Mouse (Mus musculus): ENCODE data around the gene Dyrk1a. TPM values are rescaled to one million over a fixed set of nuclear protein-coding genes. Genes with fewer than 3 reads are reported as not detected.

Gene Dyrk1a
- total RNA-seq, 2 experiments from 2014 or later: 61.3 to 71.5 TPM

GRCm38 (mm10) chr16:94588974-94589373 lies 19.2 kb downstream of the Dyrk1a start:
- no peak for DNase-seq (ENCODE audit: low spot score in 2 of 2)

GRCm38 (mm10) chr16:94589648-94590047 lies 19.8 kb downstream of the Dyrk1a start:
- no peak for DNase-seq (ENCODE audit: low spot score in 2 of 2)

- DNase-seq (ENCODE audit: low spot score in 2 of 2): no peak
These were observed 20.4 kb downstream of the Dyrk1a start for GRCm38 (mm10) chr16:94590214-94590613.

- no peak for DNase-seq (ENCODE audit: low spot score in 2 of 2)
These were observed 21.2 kb downstream of the Dyrk1a start for GRCm38 (mm10) chr16:94590977-94591376.

GRCm38 (mm10) chr16:94591536-94591935 lies 21.7 kb downstream of the Dyrk1a start:
- no peak for DNase-seq (ENCODE audit: low spot score in 2 of 2)

- no peak for DNase-seq (ENCODE audit: low spot score in 2 of 2)
These were observed 26.8 kb downstream of the Dyrk1a start for GRCm38 (mm10) chr16:94596633-94597032.

- no peak for DNase-seq (ENCODE audit: low spot score in 2 of 2)
These were observed 27.8 kb downstream of the Dyrk1a start for GRCm38 (mm10) chr16:94597640-94598039.

- DNase-seq (ENCODE audit: low spot score in 2 of 2): no peak
These were observed 30.3 kb downstream of the Dyrk1a start for GRCm38 (mm10) chr16:94599977-94600724.

GRCm38 (mm10) chr16:94601089-94601488 lies 31.3 kb downstream of the Dyrk1a start:
- DNase-seq (ENCODE audit: low spot score in 2 of 2): peak in 1 of 2 experiments; percentile 5

- peak; percentile 31 to 49 for DNase-seq (ENCODE audit: low spot score in 2 of 2)
These were observed 31.7 kb downstream of the Dyrk1a start for GRCm38 (mm10) chr16:94601540-94601953.

GRCm38 (mm10) chr16:94602188-94602587 lies 32.4 kb downstream of the Dyrk1a start:
- DNase-seq (ENCODE audit: low spot score in 2 of 2): no peak

GRCm38 (mm10) chr16:94602730-94603129 lies 32.9 kb downstream of the Dyrk1a start:
- no peak for DNase-seq (ENCODE audit: low spot score in 2 of 2)

- DNase-seq (ENCODE audit: low spot score in 2 of 2): no peak
These were observed 36.4 kb downstream of the Dyrk1a start for GRCm38 (mm10) chr16:94606169-94606568.

- no peak for DNase-seq (ENCODE audit: low spot score in 2 of 2)
These were observed 37.7 kb downstream of the Dyrk1a start for GRCm38 (mm10) chr16:94607468-94607867.

- peak in 1 of 2 experiments; percentile 10 for DNase-seq (ENCODE audit: low spot score in 2 of 2)
These were observed 39.1 kb downstream of the Dyrk1a start for GRCm38 (mm10) chr16:94608706-94609594.

GRCm38 (mm10) chr16:94612573-94612972 lies 42.8 kb downstream of the Dyrk1a start:
- DNase-seq (ENCODE audit: low spot score in 2 of 2): no peak

- DNase-seq (ENCODE audit: low spot score in 2 of 2): no peak
These were observed 47.4 kb downstream of the Dyrk1a start for GRCm38 (mm10) chr16:94617255-94617654.

- peak; percentile 51 to 63 for DNase-seq (ENCODE audit: low spot score in 2 of 2)
These were observed 48.7 kb downstream of the Dyrk1a start for GRCm38 (mm10) chr16:94618543-94618942.

GRCm38 (mm10) chr16:94619301-94619700 lies 49.5 kb downstream of the Dyrk1a start:
- no peak for DNase-seq (ENCODE audit: low spot score in 2 of 2)

- no peak for DNase-seq (ENCODE audit: low spot score in 2 of 2)
These were observed 55.1 kb downstream of the Dyrk1a start for GRCm38 (mm10) chr16:94624871-94625270.

- DNase-seq (ENCODE audit: low spot score in 2 of 2): no peak
These were observed 55.8 kb downstream of the Dyrk1a start for GRCm38 (mm10) chr16:94625639-94626038.

- no peak for DNase-seq (ENCODE audit: low spot score in 2 of 2)
These were observed 57.9 kb downstream of the Dyrk1a start for GRCm38 (mm10) chr16:94627736-94628135.
